Mouse (Mus musculus) gastrocnemius, adult 18-20 months (tissue): ENCODE data around the gene Clint1. TPM values are rescaled to one million over a fixed set of nuclear protein-coding genes. Genes with fewer than 3 reads are reported as not detected.

Experiments
- DNase-seq: peaks from one replicate; pipeline ENCODE4 v3.0.0; 2021; ENCODE audit warnings: low spot score
- total RNA-seq, 2 experiments: library from RNA; stranded (reverse); gene quantifications; 2 replicates each; pipeline ENCODE4 v1.2.3; 2021

The Clint1 gene
- total RNA-seq, 2 experiments from 2014 or later, result 42.4 to 45.3 TPM

GRCm38 (mm10) chr11:45883270-45883931 is 31.6 kb downstream of the Clint1 start:
- DNase-seq, result peak; percentile 20

- DNase-seq, result peak; percentile 54
Measured at GRCm38 (mm10) chr11:45884029-45884428, 32.2 kb downstream of the Clint1 start.

- DNase-seq, result no peak
Measured at GRCm38 (mm10) chr11:45885606-45886230, 33.9 kb downstream of the Clint1 start.

GRCm38 (mm10) chr11:45886596-45886995 is 34.7 kb downstream of the Clint1 start:
- no peak for DNase-seq

- DNase-seq, result peak; percentile 38
Measured at GRCm38 (mm10) chr11:45888471-45889030, 36.7 kb downstream of the Clint1 start.

GRCm38 (mm10) chr11:45889981-45890380 is 38.1 kb downstream of the Clint1 start:
- no peak for DNase-seq

GRCm38 (mm10) chr11:45890423-45890822 is 38.6 kb downstream of the Clint1 start:
- no peak for DNase-seq

- DNase-seq, result no peak
Measured at GRCm38 (mm10) chr11:45892861-45893360, 41.1 kb downstream of the Clint1 start.

GRCm38 (mm10) chr11:45897392-45897791 is 45.5 kb downstream of the Clint1 start:
- no peak for DNase-seq

- peak; percentile 48 for DNase-seq
Measured at GRCm38 (mm10) chr11:45900233-45901015, 48.6 kb downstream of the Clint1 start.

- DNase-seq, result no peak
Measured at GRCm38 (mm10) chr11:45906109-45906786, 54.4 kb downstream of the Clint1 start.

GRCm38 (mm10) chr11:45907301-45907700 is 55.5 kb downstream of the Clint1 start:
- DNase-seq, result no peak

- DNase-seq, result no peak
Measured at GRCm38 (mm10) chr11:45908070-45908469, 56.2 kb downstream of the Clint1 start.

- DNase-seq, result no peak
Measured at GRCm38 (mm10) chr11:45908894-45909293, 57.0 kb downstream of the Clint1 start.

- no peak for DNase-seq
Measured at GRCm38 (mm10) chr11:45910701-45911100, 58.9 kb downstream of the Clint1 start.

- DNase-seq, result no peak
Measured at GRCm38 (mm10) chr11:45916196-45916595, 64.3 kb downstream of the Clint1 start.

- DNase-seq, result no peak
Measured at GRCm38 (mm10) chr11:45918018-45918417, 66.2 kb downstream of the Clint1 start.

GRCm38 (mm10) chr11:45918836-45919235 is 67.0 kb downstream of the Clint1 start:
- DNase-seq, result no peak

- DNase-seq, result no peak
Measured at GRCm38 (mm10) chr11:45921026-45921425, 69.2 kb downstream of the Clint1 start.

- no peak for DNase-seq
Measured at GRCm38 (mm10) chr11:45921480-45921898, 69.6 kb downstream of the Clint1 start.

- no peak for DNase-seq
Measured at GRCm38 (mm10) chr11:45925436-45925835, 73.6 kb downstream of the Clint1 start.
